Mouse (Mus musculus): Measurements from ENCODE around the gene Nrk. TPM values are rescaled to one million over a fixed set of nuclear protein-coding genes. Genes with fewer than 3 reads are reported as not detected.
A peak's percentile ranks its signal among the peaks of the same experiment; 100 is the strongest.

The Nrk gene
- total RNA-seq (2014; fragmentation: Nextera tagmentation) = not detected in 2 replicates
- total RNA-seq (2017) = not detected in 2 replicates

- peak; percentile 37 for ATAC-seq (replicated peaks; ENCODE audit: poor library complexity, severe bottlenecking)
Observed at GRCm38 (mm10) chrX:138914041-138914776, at the start of gene Nrk. Gene Nrk (plus strand): TSS chrX:138914430.

- ATAC-seq (replicated peaks; ENCODE audit: poor library complexity, severe bottlenecking) = no peak
Observed at GRCm38 (mm10) chrX:138913366-138913765, 864 bp upstream of the Nrk start.

- ATAC-seq (replicated peaks; ENCODE audit: poor library complexity, severe bottlenecking) = no peak
Observed at GRCm38 (mm10) chrX:138914777-138915114, 516 bp downstream of the Nrk start.

GRCm38 (mm10) chrX:138919030-138919429 is 4.8 kb downstream of the Nrk start:
- no peak for ATAC-seq (replicated peaks; ENCODE audit: poor library complexity, severe bottlenecking)

- ATAC-seq (replicated peaks; ENCODE audit: poor library complexity, severe bottlenecking) = no peak
Observed at GRCm38 (mm10) chrX:138943905-138944304, 29.7 kb downstream of the Nrk start.

GRCm38 (mm10) chrX:138960713-138961112 is 46.5 kb downstream of the Nrk start:
- ATAC-seq (replicated peaks; ENCODE audit: poor library complexity, severe bottlenecking) = no peak

GRCm38 (mm10) chrX:138978501-138978900 is 64.3 kb downstream of the Nrk start:
- ATAC-seq (replicated peaks; ENCODE audit: poor library complexity, severe bottlenecking) = no peak

GRCm38 (mm10) chrX:138979249-138979648 is 65.0 kb downstream of the Nrk start:
- no peak for ATAC-seq (replicated peaks; ENCODE audit: poor library complexity, severe bottlenecking)

GRCm38 (mm10) chrX:139014524-139014923 is 100.3 kb downstream of the Nrk start:
- ATAC-seq (replicated peaks; ENCODE audit: poor library complexity, severe bottlenecking) = no peak

GRCm38 (mm10) chrX:139016540-139016939 is 102.3 kb downstream of the Nrk start:
- ATAC-seq (replicated peaks; ENCODE audit: poor library complexity, severe bottlenecking) = no peak

- ATAC-seq (replicated peaks; ENCODE audit: poor library complexity, severe bottlenecking) = no peak
Observed at GRCm38 (mm10) chrX:139026532-139027097, 112.4 kb downstream of the Nrk start.

- ATAC-seq (replicated peaks; ENCODE audit: poor library complexity, severe bottlenecking) = no peak
Observed at GRCm38 (mm10) chrX:139027296-139027695, 113.1 kb downstream of the Nrk start.

GRCm38 (mm10) chrX:139027909-139028308 is 113.7 kb downstream of the Nrk start:
- ATAC-seq (replicated peaks; ENCODE audit: poor library complexity, severe bottlenecking) = no peak

GRCm38 (mm10) chrX:139037666-139038065 is 123.4 kb downstream of the Nrk start:
- no peak for ATAC-seq (replicated peaks; ENCODE audit: poor library complexity, severe bottlenecking)

GRCm38 (mm10) chrX:139039314-139039713 is 125.1 kb downstream of the Nrk start:
- ATAC-seq (replicated peaks; ENCODE audit: poor library complexity, severe bottlenecking) = no peak

GRCm38 (mm10) chrX:139041148-139041547 is 126.9 kb downstream of the Nrk start:
- no peak for ATAC-seq (replicated peaks; ENCODE audit: poor library complexity, severe bottlenecking)

- ATAC-seq (replicated peaks; ENCODE audit: poor library complexity, severe bottlenecking) = no peak
Observed at GRCm38 (mm10) chrX:139051976-139052375, 137.7 kb downstream of the Nrk start.

GRCm38 (mm10) chrX:139053149-139053548 is 138.9 kb downstream of the Nrk start:
- ATAC-seq (replicated peaks; ENCODE audit: poor library complexity, severe bottlenecking) = no peak

All from granulocyte monocyte progenitor cell, adult 5-6 weeks (primary cell).